Mouse (Mus musculus) MEL (cell line): ENCODE measurements around the gene Lrriq4. TPM values are rescaled to one million over a fixed set of nuclear protein-coding genes. Genes with fewer than 3 reads are reported as not detected.

Experiments
- polyA plus RNA-seq, 2 experiments: library from polyadenylated mRNA; stranded (reverse) in 1 of 2; unstranded in 1 of 2; fragments of >175 nt in 1 of 2; fragments of >200 nt in 1 of 2; gene quantifications; 2 replicates each; pipeline versions ENCODE4 v1.2.1 to v1.2.4; 2012; ENCODE audit warnings: low replicate concordance in 2 of 2, low read depth in 1 of 2; ENCODE audit not compliant: insufficient read length in 2 of 2, insufficient read depth in 1 of 2, missing spikeins in 1 of 2
- total RNA-seq: library from RNA; depleted of rRNA; stranded (reverse); fragments of 300-350 nt; gene quantifications from 2 replicates; pipeline ENCODE4 v1.2.3, GENCODE M21; 2012; rRNA removed

Lrriq4 gene
- total and polyA plus RNA-seq, 3 experiments = not detected

Other genes starting within 250 kb of the Lrriq4 start
- 0.04 and 0.10 TPM in 2 replicates for gene Mecom, start 96.5 kb upstream of the Lrriq4 start, total RNA-seq
- not detected for gene Mecom, start 96.5 kb upstream of the Lrriq4 start, polyA plus RNA-seq
- gene Actrt3, start 44.6 kb upstream of the Lrriq4 start, total RNA-seq = 0.08 TPM in 1 of 2 replicates, not detected in the other
- under 1 TPM in 1 of 2 experiments, not detected in 1; 0.04 TPM for gene Actrt3, start 44.6 kb upstream of the Lrriq4 start, polyA plus RNA-seq
- gene Mynn, start 42.4 kb upstream of the Lrriq4 start, total RNA-seq = 13.9 and 17.0 TPM in 2 replicates
- gene Mynn, start 42.4 kb upstream of the Lrriq4 start, polyA plus RNA-seq = 10 to 100 TPM in 1 of 2 experiments, not detected in 1; 12.3 TPM
- not detected in 2 replicates for gene Lrrc34, start 3.4 kb downstream of the Lrriq4 start, total RNA-seq
- not detected for gene Lrrc34, start 3.4 kb downstream of the Lrriq4 start, polyA plus RNA-seq
- gene Lrrc31, start 55.3 kb downstream of the Lrriq4 start, total RNA-seq = 0.07 TPM in 1 of 2 replicates, not detected in the other
- under 1 TPM in 1 of 2 experiments, not detected in 1; 0.03 TPM for gene Lrrc31, start 55.3 kb downstream of the Lrriq4 start, polyA plus RNA-seq
- not detected in 2 replicates for gene Samd7, start 101.8 kb downstream of the Lrriq4 start, total RNA-seq
- gene Samd7, start 101.8 kb downstream of the Lrriq4 start, polyA plus RNA-seq = not detected
- 32.8 and 35.6 TPM in 2 replicates for gene Sec62, start 148.4 kb downstream of the Lrriq4 start, total RNA-seq
- gene Sec62, start 148.4 kb downstream of the Lrriq4 start, polyA plus RNA-seq = 100 to 1,000 TPM in 1 of 2 experiments, 10 to 100 TPM in 1; 75.4 to 171 TPM
- not detected in 2 replicates for gene Gpr160, start 211.4 kb downstream of the Lrriq4 start, total RNA-seq
- under 1 TPM in 1 of 2 experiments, not detected in 1; 0.17 TPM for gene Gpr160, start 211.4 kb downstream of the Lrriq4 start, polyA plus RNA-seq